In genomic region chr14:118834313-118834712, GRCm38 (mm10) we compare ENCODE assay signal across 13 mouse cellular contexts. TPM values are rescaled to one million over a fixed set of nuclear protein-coding genes. Genes with fewer than 3 reads are reported as not detected.
DNase-seq lines count a peak whose midpoint lies in the region; ATAC-seq and TF ChIP-seq lines count a peak whose summit lies in the region.
"Had no signal": no experiment of that assay in that cellular context is flagged by ENCODE, and none has a peak within 500 bp of the region (broad histone marks: within the 10 kb centered on the region; RNA-seq: fewer than 3 reads in every experiment).

No protein-coding gene starts in this region.

- WGBS in embryonic facial prominence, embryonic 12.5 days: under 1% methylated on average over 7 of the region's 7 CpGs
- 8% methylated on average over 7 of the region's 7 CpGs for WGBS in lung, adult 2 months
- 12% methylated on average over 7 of the region's 7 CpGs for WGBS in midbrain, embryonic 13.5 days

- H3K4me3 ChIP-seq in embryonic facial prominence, embryonic 12.5 days: no peak overlapping the region
- H3K4me3 ChIP-seq in lung, adult 2 months (replicated peaks; ENCODE audit: extremely low read depth, low read depth, low read length): no peak overlapping the region
- no peak overlapping the region for H3K4me3 ChIP-seq in midbrain, embryonic 13.5 days (replicated peaks)
- H3K4me3 ChIP-seq: heart, embryonic 15.5 days; layer of hippocampus, adult 2 months; midbrain, embryonic 12.5 days had no signal

- no peak overlapping the region for H3K9ac ChIP-seq in embryonic facial prominence, embryonic 12.5 days
- no peak overlapping the region for H3K9ac ChIP-seq in midbrain, embryonic 13.5 days (replicated peaks)
- H3K9ac ChIP-seq: heart, embryonic 15.5 days; lung, embryonic 14.5 days; midbrain, embryonic 12.5 days had no signal

- peaks cover 6% of the 10 kb centered on the region for H3K4me1 ChIP-seq in embryonic facial prominence, embryonic 12.5 days
- H3K4me1 ChIP-seq in lung, adult 2 months (ENCODE audit: control insufficient read depth, insufficient read depth, low read length): no peaks in the 10 kb centered on the region
- no peaks in the 10 kb centered on the region for H3K4me1 ChIP-seq in midbrain, embryonic 13.5 days (replicated peaks)
- H3K4me1 ChIP-seq: heart, embryonic 15.5 days had no signal

- no peak for ATAC-seq in embryonic facial prominence, embryonic 12.5 days (ENCODE audit: insufficient number of reproducible peaks, insufficient read depth, low FRiP score, low TSS enrichment)
- ATAC-seq in monocyte, adult 5-6 weeks (replicated peaks; ENCODE audit: insufficient number of reproducible peaks, low FRiP score, low TSS enrichment, poor library complexity, severe bottlenecking): 0 out of 2 replicates have a peak, but pooled peaks have one; percentile 47
- no peak for ATAC-seq in midbrain, embryonic 13.5 days
- ATAC-seq: hindbrain, postnatal 0 days had no signal

- no peaks in the 10 kb centered on the region for H3K27me3 ChIP-seq in embryonic facial prominence, embryonic 12.5 days
- H3K27me3 ChIP-seq in midbrain, embryonic 13.5 days: no peaks in the 10 kb centered on the region; the same call in 1 of the 2 replicates
- H3K27me3 ChIP-seq: heart, embryonic 15.5 days; midbrain, embryonic 12.5 days had no signal

- H3K9me3 ChIP-seq in embryonic facial prominence, embryonic 12.5 days: no peaks in the 10 kb centered on the region
- no peaks in the 10 kb centered on the region for H3K9me3 ChIP-seq in midbrain, embryonic 13.5 days
- H3K9me3 ChIP-seq: heart, embryonic 15.5 days; midbrain, embryonic 12.5 days had no signal

- H3K27ac ChIP-seq in embryonic facial prominence, embryonic 12.5 days: no peak overlapping the region
- no peak overlapping the region for H3K27ac ChIP-seq in midbrain, embryonic 13.5 days
- H3K27ac ChIP-seq: heart, embryonic 15.5 days; hindbrain, postnatal 0 days; layer of hippocampus, adult 2 months; midbrain, embryonic 12.5 days had no signal

- DNase-seq in 416B (ENCODE audit: low read depth): peak; percentile 40
- peak; percentile 83 for DNase-seq in CD4-positive helper T cell, adult 2 months (ENCODE audit: low read depth, low spot score)
- no peak for DNase-seq in left cerebral cortex, adult 18-20 months (ENCODE audit: low spot score in 2 of 2)
- no peak for DNase-seq in neural tube, embryonic 10.5 days (ENCODE audit: extremely low spot score, low spot score)
- DNase-seq in lung, adult 2 months: no peak
- DNase-seq: lung, embryonic 14.5 days had no signal

- H3K36me3 ChIP-seq in embryonic facial prominence, embryonic 12.5 days: no peaks in the 10 kb centered on the region
- no peaks in the 10 kb centered on the region for H3K36me3 ChIP-seq in midbrain, embryonic 13.5 days
- H3K36me3 ChIP-seq: heart, embryonic 15.5 days; midbrain, embryonic 12.5 days had no signal

- TF ChIP-seq CTCF in lung, adult 2 months (IDR thresholded peaks at IDR 0.05; ENCODE audit: insufficient read depth, low read length): no peak

- peak overlapping the region; percentile 9; the same call in 1 of the 2 replicates for H3K4me2 ChIP-seq in embryonic facial prominence, embryonic 12.5 days (replicated peaks)
- no peak overlapping the region for H3K4me2 ChIP-seq in midbrain, embryonic 13.5 days (replicated peaks)
- H3K4me2 ChIP-seq: heart, embryonic 15.5 days; lung, embryonic 14.5 days; midbrain, embryonic 12.5 days had no signal

- TF ChIP-seq POLR2A in lung, adult 2 months (IDR thresholded peaks at IDR 0.05; ENCODE audit: borderline replicate concordance, extremely low read depth, low read depth, low read length): no peak

RNA-seq across cellular contexts. Expression of gene Cldn10, which starts 46.6 kb away (rescaled TPM):
- polyA plus RNA-seq in embryonic facial prominence, embryonic 12.5 days (2016; fragmentation: Nextera tagmentation; extraction: Ambion mirVana): 1.7 and 1.9 TPM in 2 replicates
- 0.29 TPM in 1 of 3 replicates, not detected in the others for total RNA-seq in monocyte, adult 5-6 weeks (2017)
- total RNA-seq in left cerebral cortex, adult 18-20 months (2021): 10 to 100 TPM; 29.1 to 30.0 TPM
- polyA plus RNA-seq in lung, adult 2 months (2012; rRNA removed): 10.9 and 11.8 TPM in 2 replicates
- polyA plus RNA-seq in midbrain, embryonic 13.5 days (2015; fragmentation: Nextera tagmentation; extraction: Ambion mirVana): 0.99 and 1.0 TPM in 2 replicates

Comparison
In these comparisons a context has a peak if more than half of its experiments do, and no peak if none do; other contexts are left out.
1. DNase-seq: peak in 416B (single experiment) and CD4-positive helper T cell, adult 2 months (single experiment); none in left cerebral cortex, adult 18-20 months (0 of 2), neural tube, embryonic 10.5 days (single experiment) and lung, adult 2 months (single experiment).